Mouse (Mus musculus) myocyte (in vitro differentiated cells): Measurements from ENCODE around the gene Pstpip1. TPM values are rescaled to one million over a fixed set of nuclear protein-coding genes. Genes with fewer than 3 reads are reported as not detected.

ENCODE experiments used
- H3K27me3 ChIP-seq: one replicate; pipeline ENCODE4 v1.6.1; 2011; ENCODE audit not compliant: control insufficient read depth, insufficient read depth, insufficient read length
- H3K36me3 ChIP-seq: one replicate; pipeline ENCODE4 v1.6.1; 2011; ENCODE audit not compliant: control insufficient read depth, insufficient read depth
- H3K4me2 ChIP-seq: one replicate; pipeline ENCODE4 v1.6.1; 2011; ENCODE audit warnings: low read depth, control low read depth
- H3K4me3 ChIP-seq: one replicate; pipeline ENCODE4 v1.5.1; 2011; ENCODE audit warnings: mild to moderate bottlenecking, control low read depth, moderate library complexity
- H3K79me2 ChIP-seq: one replicate; pipeline ENCODE4 v1.6.1; 2011; ENCODE audit not compliant: control insufficient read depth, insufficient read depth
- H3ac ChIP-seq: one replicate; pipeline ENCODE4 v1.6.1; 2011; ENCODE audit not compliant: control insufficient read depth, insufficient read length
- CEBPB ChIP-seq: IDR thresholded peaks from 2 replicates; pipeline ENCODE4 v1.6.1; 2011; ENCODE audit warnings: mild to moderate bottlenecking, moderate library complexity; ENCODE audit not compliant: poor library complexity, insufficient read depth, severe bottlenecking
- E2F4 ChIP-seq: IDR thresholded peaks from one replicate; pipeline ENCODE4 v1.6.1; 2011; ENCODE audit warnings: mild to moderate bottlenecking, control low read depth, moderate library complexity; ENCODE audit not compliant: insufficient read depth
- MAX ChIP-seq: IDR thresholded peaks from one replicate; pipeline ENCODE4 v1.6.1; 2011; ENCODE audit warnings: low read depth, mild to moderate bottlenecking, control low read depth
- MYOD1 ChIP-seq, 3 experiments: IDR thresholded peaks; one replicate each; pipeline ENCODE4 v1.6.1; 2011; ENCODE audit warnings: control low read depth in 2 of 3, low read depth in 2 of 3, mild to moderate bottlenecking in 2 of 3, moderate library complexity in 1 of 3; ENCODE audit not compliant: insufficient read length in 2 of 3, control insufficient read depth in 1 of 3
- MYOG ChIP-seq, 3 experiments: IDR thresholded peaks; one replicate each; pipeline ENCODE4 v1.6.1; 2011; ENCODE audit warnings: control low read depth in 2 of 3, low read depth in 2 of 3, mild to moderate bottlenecking in 2 of 3; ENCODE audit not compliant: insufficient read length in 2 of 3, control insufficient read depth in 1 of 3, insufficient read depth in 1 of 3
- POLR2A ChIP-seq: IDR thresholded peaks from one replicate; pipeline ENCODE4 v1.6.1; 2011; ENCODE audit warnings: low read depth, mild to moderate bottlenecking, control low read depth, moderate library complexity; ENCODE audit not compliant: insufficient read length
- POLR2AphosphoS2 ChIP-seq: IDR thresholded peaks from one replicate; pipeline ENCODE4 v1.6.1; 2011; ENCODE audit warnings: low read depth, control low read depth; ENCODE audit not compliant: insufficient read length
- REST ChIP-seq: IDR thresholded peaks from one replicate; pipeline ENCODE4 v1.6.1; 2011; ENCODE audit warnings: mild to moderate bottlenecking, control low read depth, moderate library complexity; ENCODE audit not compliant: insufficient read depth, insufficient read length
- SRF ChIP-seq: IDR thresholded peaks from one replicate; pipeline ENCODE4 v1.6.1; 2011; ENCODE audit warnings: low read depth; ENCODE audit not compliant: control insufficient read depth, insufficient read length
- TCF12 ChIP-seq: IDR thresholded peaks from one replicate; pipeline ENCODE4 v1.6.1; 2011; ENCODE audit warnings: mild to moderate bottlenecking, control low read depth; ENCODE audit not compliant: poor library complexity, insufficient read depth, severe bottlenecking
- TCF3 ChIP-seq: IDR thresholded peaks from one replicate; pipeline ENCODE4 v1.6.1; 2011; ENCODE audit warnings: low read depth, control low read depth; ENCODE audit not compliant: insufficient read length
- USF1 ChIP-seq: IDR thresholded peaks from one replicate; pipeline ENCODE4 v1.6.1; 2011; ENCODE audit warnings: low read depth, mild to moderate bottlenecking, control low read depth, moderate library complexity
- polyA plus RNA-seq: library from polyadenylated mRNA; unstranded; fragments of >200 nt; fragmentation: generic; extraction: Trizol; gene quantifications from one replicate; pipeline ENCODE4 v1.2.1, GENCODE M21; 2012; ENCODE audit warnings: missing spikeins

The Pstpip1 gene
- polyA plus RNA-seq, 1 experiment: 18.9 TPM

GRCm38 (mm10) chr9:56118091-56118490 lies 28.3 kb downstream of the Pstpip1 start:
- no peak overlapping the region for H3K4me2 ChIP-seq
- no peaks in the 10 kb centered on the region for H3K27me3 ChIP-seq
- no peak overlapping the region for H3ac ChIP-seq
- H3K36me3 ChIP-seq: no peaks in the 10 kb centered on the region
- TF ChIP-seq E2F4 (no peak), MYOD1 (IDR thresholded peaks at IDR 0.05; ENCODE audit: control insufficient read depth in 1 of 3, insufficient read length in 2 of 3, low read depth in 2 of 3) (no peak), USF1 (no peak), CEBPB (no peak), POLR2A (no peak), REST (no peak), MYOG (IDR thresholded peaks at IDR 0.05; ENCODE audit: control insufficient read depth in 1 of 3, insufficient read depth in 1 of 3, insufficient read length in 2 of 3, low read depth in 2 of 3) (no peak), TCF3 (no peak), TCF12 (no peak), SRF (no peak), MAX (no peak), POLR2AphosphoS2 (no peak)
- no peak overlapping the region for H3K4me3 ChIP-seq
- no peaks in the 10 kb centered on the region for H3K79me2 ChIP-seq

- H3K79me2 ChIP-seq: no peaks in the 10 kb centered on the region
- no peak for TF ChIP-seq TCF3
- no peak for TF ChIP-seq CEBPB
- peak in 1 of 3 experiments; percentile 26 for TF ChIP-seq MYOG (IDR thresholded peaks at IDR 0.05; ENCODE audit: control insufficient read depth in 1 of 3, insufficient read depth in 1 of 3, insufficient read length in 2 of 3, low read depth in 2 of 3)
- no peak for TF ChIP-seq SRF
- TF ChIP-seq MAX: no peak
- no peak for TF ChIP-seq USF1
- peak in 1 of 3 experiments; percentile 36 for TF ChIP-seq MYOD1 (IDR thresholded peaks at IDR 0.05; ENCODE audit: control insufficient read depth in 1 of 3, insufficient read length in 2 of 3, low read depth in 2 of 3)
- TF ChIP-seq REST: no peak
- H3K36me3 ChIP-seq: no peaks in the 10 kb centered on the region
- no peak overlapping the region for H3ac ChIP-seq
- peak overlapping the region; percentile 73 for H3K4me2 ChIP-seq
- H3K4me3 ChIP-seq: no peak overlapping the region
- H3K27me3 ChIP-seq: no peaks in the 10 kb centered on the region
These were observed 28.8 kb downstream of the Pstpip1 start for GRCm38 (mm10) chr9:56118582-56118981.

GRCm38 (mm10) chr9:56119651-56120050 lies 29.9 kb downstream of the Pstpip1 start:
- H3ac ChIP-seq: no peak overlapping the region
- H3K27me3 ChIP-seq: no peaks in the 10 kb centered on the region
- H3K4me3 ChIP-seq: no peak overlapping the region
- H3K79me2 ChIP-seq: no peaks in the 10 kb centered on the region
- H3K4me2 ChIP-seq: no peak overlapping the region
- no peak for TF ChIP-seq SRF
- no peak for TF ChIP-seq REST
- TF ChIP-seq MAX: no peak
- H3K36me3 ChIP-seq: no peaks in the 10 kb centered on the region

- Histone ChIP-seq H3K79me2 (no peaks in the 10 kb centered on the region), H3K4me3 (no peak overlapping the region), H3ac (no peak overlapping the region), H3K4me2 (no peak overlapping the region), H3K36me3 (no peaks in the 10 kb centered on the region), H3K27me3 (no peaks in the 10 kb centered on the region)
- TF ChIP-seq POLR2AphosphoS2 (peak; percentile 39), POLR2A (no peak)
These were observed 31.3 kb downstream of the Pstpip1 start for GRCm38 (mm10) chr9:56121097-56121496.

GRCm38 (mm10) chr9:56122973-56123372 lies 33.2 kb downstream of the Pstpip1 start:
- no peak for TF ChIP-seq TCF12
- Histone ChIP-seq H3K79me2 (no peaks in the 10 kb centered on the region), H3K36me3 (no peaks in the 10 kb centered on the region), H3K4me3 (no peak overlapping the region), H3K27me3 (no peaks in the 10 kb centered on the region), H3K4me2 (no peak overlapping the region), H3ac (no peak overlapping the region)

GRCm38 (mm10) chr9:56123613-56124012 lies 33.9 kb downstream of the Pstpip1 start:
- H3ac ChIP-seq: no peak overlapping the region
- H3K27me3 ChIP-seq: no peaks in the 10 kb centered on the region
- no peak overlapping the region for H3K4me2 ChIP-seq
- TF ChIP-seq SRF (no peak), USF1 (no peak), MAX (no peak), CEBPB (no peak), MYOG (IDR thresholded peaks at IDR 0.05; ENCODE audit: control insufficient read depth in 1 of 3, insufficient read depth in 1 of 3, insufficient read length in 2 of 3, low read depth in 2 of 3) (no peak), POLR2A (no peak), TCF12 (no peak), E2F4 (no peak), TCF3 (no peak), POLR2AphosphoS2 (no peak), REST (no peak), MYOD1 (IDR thresholded peaks at IDR 0.05; ENCODE audit: control insufficient read depth in 1 of 3, insufficient read length in 2 of 3, low read depth in 2 of 3) (no peak)
- no peaks in the 10 kb centered on the region for H3K36me3 ChIP-seq
- H3K79me2 ChIP-seq: no peaks in the 10 kb centered on the region
- H3K4me3 ChIP-seq: no peak overlapping the region
